Mouse (Mus musculus): ENCODE data around the gene Cald1. TPM values are rescaled to one million over a fixed set of nuclear protein-coding genes. Genes with fewer than 3 reads are reported as not detected.

The Cald1 gene
- polyA plus RNA-seq (2014; fragmentation: Nextera tagmentation; extraction: Ambion mirVana): 155 and 167 TPM in 2 replicates

DNA sequence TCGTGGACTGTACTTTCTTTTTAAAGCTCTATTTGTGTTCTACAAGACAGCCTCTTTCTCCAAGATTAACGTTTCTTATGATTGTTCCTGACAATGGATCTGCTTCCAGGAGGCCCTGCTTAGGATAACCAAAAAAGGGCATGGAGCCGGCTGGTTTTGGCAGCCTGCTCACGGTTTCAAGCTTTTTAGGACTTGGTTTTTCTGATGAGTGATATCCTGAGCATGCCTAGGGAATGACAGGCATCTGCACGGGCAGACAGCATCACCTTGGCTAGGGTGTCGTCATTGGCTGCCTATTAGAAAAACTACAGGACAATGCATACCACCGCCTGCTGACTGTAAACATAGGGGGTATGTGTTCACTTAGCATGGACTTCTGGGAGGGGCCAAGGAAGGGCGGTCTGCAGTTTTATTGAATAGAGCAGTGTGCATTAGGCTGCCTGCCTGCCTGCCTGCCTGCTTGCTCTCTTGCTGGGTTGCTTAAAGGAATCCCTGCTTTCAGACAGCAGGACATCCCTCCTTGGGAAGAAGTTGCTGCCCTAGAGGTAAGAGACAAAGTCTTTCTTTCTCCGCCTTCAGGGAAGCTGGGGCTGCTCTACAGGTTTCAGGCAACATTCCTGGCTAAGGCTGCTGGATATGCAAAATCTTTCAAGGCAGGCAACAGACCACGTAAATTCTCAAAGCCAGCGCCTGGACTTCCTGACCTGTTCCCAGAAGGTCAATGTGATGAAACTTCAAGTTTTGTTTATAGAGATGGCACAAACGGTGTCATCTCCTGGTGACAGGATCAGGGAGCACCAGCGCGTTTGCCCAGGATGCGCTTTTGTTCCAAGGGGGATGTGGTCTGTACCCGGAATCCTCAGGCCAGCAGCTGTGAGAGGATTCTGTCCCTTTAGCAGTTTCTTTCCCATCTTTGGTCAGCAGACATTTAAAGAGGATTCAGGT lies at the start of gene Cald1:
Cald1 (plus strand) TSS at position 380 of the 945 bp plus-strand sequence.
- Histone ChIP-seq H3K27ac (replicated peaks; ENCODE audit: low read depth, low read length) (0 out of 2 replicates have a peak within 1 kb of the TSS, but pooled peaks have one; percentile 23), H3K4me1 (ENCODE audit: control insufficient read depth, insufficient read depth, low read length) (peaks cover 9% of the 10 kb centered on the region; the same call in 1 of the 2 replicates), H3K9me3 (ENCODE audit: control insufficient read depth, low read length) (no peaks in the 10 kb centered on the region), H3K4me3 (ENCODE audit: low read depth, low read length) (peak within 1 kb of the TSS; percentile 26), H3K27me3 (ENCODE audit: control insufficient read depth, insufficient read depth, low read length) (no peaks in the 10 kb centered on the region), H3K9ac (ENCODE audit: low read length) (peak within 1 kb of the TSS; percentile 65), H3K36me3 (ENCODE audit: control insufficient read depth, insufficient read depth, low read length) (no peaks in the 10 kb centered on the region), H3K4me2 (ENCODE audit: low read depth, severe bottlenecking) (peak within 1 kb of the TSS; percentile 64)
- 20% methylated on average over 16 of the region's 16 CpGs for WGBS
- peak; percentile 87 for ATAC-seq (ENCODE audit: insufficient number of reproducible peaks, low FRiP score, low TSS enrichment, low read depth)
- peak; percentile 67 for DNase-seq (ENCODE audit: low spot score)

DNA sequence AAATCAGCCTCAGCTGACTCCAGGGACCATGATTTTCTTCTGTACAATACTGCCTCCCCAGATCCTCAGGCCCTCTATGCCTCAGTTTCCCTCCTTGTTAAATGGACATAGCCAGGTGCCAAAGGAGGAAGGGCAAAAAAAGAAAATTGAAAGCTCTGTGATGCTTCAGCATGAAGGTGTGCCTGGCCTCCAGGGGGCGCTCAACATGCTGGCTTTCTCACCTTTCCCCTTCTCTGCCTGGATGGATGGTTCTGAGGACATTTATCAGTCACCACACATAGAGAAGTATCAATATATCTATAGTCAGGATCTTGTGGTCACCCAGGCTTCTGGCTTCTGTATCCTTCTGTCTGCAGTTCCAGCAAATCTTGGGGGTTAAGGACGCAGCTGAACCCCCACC lies 49.3 kb upstream of the Cald1 start:
- Histone ChIP-seq H3K4me1 (ENCODE audit: control insufficient read depth, insufficient read depth, low read length) (0 out of 2 replicates have a peak, but pooled peaks cover 3% of the 10 kb centered on the region), H3K9ac (ENCODE audit: low read length) (no peak overlapping the region), H3K27ac (replicated peaks; ENCODE audit: low read depth, low read length) (no peak overlapping the region), H3K4me2 (ENCODE audit: low read depth, severe bottlenecking) (no peak overlapping the region), H3K4me3 (ENCODE audit: low read depth, low read length) (no peak overlapping the region), H3K9me3 (ENCODE audit: control insufficient read depth, low read length) (no peaks in the 10 kb centered on the region), H3K27me3 (ENCODE audit: control insufficient read depth, insufficient read depth, low read length) (no peaks in the 10 kb centered on the region), H3K36me3 (ENCODE audit: control insufficient read depth, insufficient read depth, low read length) (no peaks in the 10 kb centered on the region)
- ATAC-seq (ENCODE audit: insufficient number of reproducible peaks, low FRiP score, low TSS enrichment, low read depth) (no peak), DNase-seq (ENCODE audit: low spot score) (peak; percentile 74)
- 42% methylated on average over 2 of the region's 2 CpGs for WGBS

DNA sequence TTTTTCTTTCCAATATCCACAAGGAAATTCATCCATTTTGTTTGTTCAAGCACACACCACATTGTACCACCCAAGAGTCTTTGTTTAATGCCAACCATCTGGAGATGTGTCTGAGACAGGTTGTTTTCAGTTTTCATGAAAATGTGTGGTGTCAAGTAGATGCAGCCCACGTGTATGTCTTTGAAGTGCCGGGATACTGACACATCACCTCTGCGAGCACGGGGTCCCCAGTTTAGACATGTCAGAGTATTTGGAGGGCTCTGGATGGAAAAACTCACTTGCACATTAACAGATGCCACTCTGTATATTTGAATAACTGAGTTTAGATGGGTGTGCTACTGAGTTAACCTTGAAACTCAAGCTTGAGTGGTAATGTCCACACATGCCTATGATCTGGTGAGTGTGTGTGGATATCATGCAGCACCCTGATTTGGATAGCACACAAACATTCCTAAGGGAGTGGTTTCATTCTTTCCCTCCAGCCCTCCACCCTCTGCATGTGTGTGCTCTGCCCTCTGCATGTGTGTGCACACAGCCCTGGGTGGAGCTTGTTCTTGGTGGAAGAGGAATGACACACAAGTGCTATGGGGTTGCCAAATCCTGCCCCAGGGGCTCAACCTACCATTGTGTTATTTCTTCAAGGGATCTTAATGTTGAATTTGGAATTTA lies 45.7 kb upstream of the Cald1 start:
- H3K9me3 ChIP-seq (ENCODE audit: control insufficient read depth, low read length): no peaks in the 10 kb centered on the region
- DNase-seq (ENCODE audit: low spot score) (no peak), ATAC-seq (ENCODE audit: insufficient number of reproducible peaks, low FRiP score, low TSS enrichment, low read depth) (no peak)
- WGBS: 79% methylated on average over 4 of the region's 4 CpGs
- H3K4me3 ChIP-seq (ENCODE audit: low read depth, low read length): no peak overlapping the region
- no peaks in the 10 kb centered on the region for H3K4me1 ChIP-seq (ENCODE audit: control insufficient read depth, insufficient read depth, low read length)
- no peaks in the 10 kb centered on the region for H3K36me3 ChIP-seq (ENCODE audit: control insufficient read depth, insufficient read depth, low read length)
- H3K27ac ChIP-seq (replicated peaks; ENCODE audit: low read depth, low read length): no peak overlapping the region
- H3K27me3 ChIP-seq (ENCODE audit: control insufficient read depth, insufficient read depth, low read length): no peaks in the 10 kb centered on the region
- H3K9ac ChIP-seq (ENCODE audit: low read length): no peak overlapping the region
- H3K4me2 ChIP-seq (ENCODE audit: low read depth, severe bottlenecking): no peak overlapping the region

DNA sequence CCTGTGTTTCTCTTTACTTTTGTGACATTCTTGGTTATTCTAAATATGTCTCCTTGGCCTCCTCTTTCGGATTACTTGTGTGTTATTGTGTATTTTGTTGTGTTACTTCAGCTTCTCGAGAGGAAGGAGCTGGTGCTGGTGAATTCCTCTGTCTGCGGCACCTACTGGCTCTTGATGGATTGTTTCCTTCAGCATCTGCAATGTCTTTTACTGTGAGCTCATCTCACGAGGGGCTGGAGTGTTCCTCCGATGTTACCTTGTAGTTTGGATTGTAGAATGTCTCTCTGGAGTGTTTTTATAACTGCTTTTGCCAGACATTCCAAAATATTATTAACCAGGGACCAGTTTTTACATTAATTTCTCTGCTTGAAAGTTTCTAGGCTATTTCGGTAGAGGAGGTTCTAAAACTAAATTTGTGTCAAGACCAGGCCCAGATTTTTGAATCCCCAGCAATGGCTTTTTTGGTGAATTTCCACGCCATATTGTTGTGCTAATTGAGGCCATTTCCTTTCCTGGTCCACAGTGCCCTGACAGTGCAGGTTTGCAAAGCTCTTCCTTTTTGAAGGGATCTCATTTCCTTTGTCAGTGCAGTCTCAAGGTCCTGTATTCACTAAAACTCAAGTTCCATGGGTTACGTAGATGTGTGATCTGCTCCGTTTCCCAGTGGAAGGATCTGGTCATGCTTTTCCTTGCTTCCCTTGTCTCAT lies 43.9 kb upstream of the Cald1 start:
- H3K4me1 ChIP-seq (ENCODE audit: control insufficient read depth, insufficient read depth, low read length): peaks cover 7% of the 10 kb centered on the region; the same call in 1 of the 2 replicates
- H3K9ac ChIP-seq (ENCODE audit: low read length): no peak overlapping the region
- no peak for DNase-seq (ENCODE audit: low spot score)
- H3K9me3 ChIP-seq (ENCODE audit: control insufficient read depth, low read length): no peaks in the 10 kb centered on the region
- H3K4me3 ChIP-seq (ENCODE audit: low read depth, low read length): no peak overlapping the region
- H3K27me3 ChIP-seq (ENCODE audit: control insufficient read depth, insufficient read depth, low read length): no peaks in the 10 kb centered on the region
- no peak overlapping the region for H3K4me2 ChIP-seq (ENCODE audit: low read depth, severe bottlenecking)
- ATAC-seq (ENCODE audit: insufficient number of reproducible peaks, low FRiP score, low TSS enrichment, low read depth): no peak
- no peak overlapping the region for H3K27ac ChIP-seq (replicated peaks; ENCODE audit: low read depth, low read length)
- H3K36me3 ChIP-seq (ENCODE audit: control insufficient read depth, insufficient read depth, low read length): no peaks in the 10 kb centered on the region
- 72% methylated on average over 9 of the region's 9 CpGs for WGBS

DNA sequence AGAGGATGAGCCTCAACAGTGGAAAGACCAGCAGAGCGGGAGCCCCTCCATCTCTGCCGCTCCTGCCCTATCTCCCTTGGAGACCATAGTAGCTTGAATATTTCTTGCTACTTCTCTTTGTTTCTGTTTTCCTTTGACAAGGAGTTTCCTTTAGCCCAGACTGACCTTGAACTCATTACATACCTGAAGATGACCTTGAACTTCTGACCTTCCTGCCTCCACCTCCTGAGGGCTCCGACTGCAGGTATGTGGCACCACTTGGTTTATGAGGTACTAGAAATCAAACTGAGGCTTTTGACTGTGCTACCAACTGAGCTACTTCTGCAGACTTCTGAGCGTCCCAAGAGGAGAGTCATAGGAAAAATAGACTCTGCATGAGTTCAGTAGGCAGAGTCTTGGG lies 38.8 kb upstream of the Cald1 start:
- WGBS: 61% methylated on average over 4 of the region's 4 CpGs

DNA sequence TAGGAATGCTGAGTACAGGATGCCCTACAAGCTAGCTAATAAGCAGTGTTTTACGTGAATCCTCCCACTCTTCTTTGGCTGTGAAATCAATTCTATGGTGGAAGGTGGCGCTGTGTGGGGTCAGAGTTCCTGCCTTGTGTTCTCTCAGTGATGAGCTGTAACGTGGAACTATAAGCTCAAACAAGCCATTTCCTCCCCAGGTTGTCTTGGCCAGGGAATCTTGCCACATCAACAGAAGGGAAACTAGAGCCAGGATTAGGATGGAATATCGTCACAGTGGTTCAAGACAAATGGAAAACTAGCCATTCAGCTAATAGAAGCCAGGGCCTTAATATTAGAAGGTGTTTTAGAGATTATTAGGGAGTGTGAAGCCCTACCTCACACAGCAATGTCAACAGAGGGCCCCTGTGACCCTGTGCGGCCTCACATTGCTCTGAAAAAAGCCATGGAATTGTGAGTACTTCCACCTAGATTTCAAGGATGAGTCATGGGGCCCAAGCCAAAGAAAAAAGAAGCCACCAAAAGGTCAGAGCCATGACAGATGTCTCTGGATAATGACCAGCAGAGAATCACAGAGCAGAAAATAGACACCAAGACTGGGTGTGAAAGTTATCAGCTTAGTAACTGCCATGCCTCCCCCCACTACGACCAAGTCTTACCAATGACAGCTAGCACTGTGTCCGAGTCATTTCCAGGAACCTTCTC lies 33.0 kb upstream of the Cald1 start:
- H3K27me3 ChIP-seq (ENCODE audit: control insufficient read depth, insufficient read depth, low read length): no peaks in the 10 kb centered on the region

More for the DNA sequence above, 38.8 kb upstream of the Cald1 start:
- Histone ChIP-seq H3K27me3 (ENCODE audit: control insufficient read depth, insufficient read depth, low read length) (no peaks in the 10 kb centered on the region), H3K27ac (replicated peaks; ENCODE audit: low read depth, low read length) (no peak overlapping the region), H3K4me2 (ENCODE audit: low read depth, severe bottlenecking) (no peak overlapping the region), H3K4me1 (ENCODE audit: control insufficient read depth, insufficient read depth, low read length) (peaks cover 9% of the 10 kb centered on the region; the same call in 1 of the 2 replicates), H3K9ac (ENCODE audit: low read length) (no peak overlapping the region), H3K36me3 (ENCODE audit: control insufficient read depth, insufficient read depth, low read length) (no peaks in the 10 kb centered on the region), H3K4me3 (ENCODE audit: low read depth, low read length) (no peak overlapping the region), H3K9me3 (ENCODE audit: control insufficient read depth, low read length) (no peaks in the 10 kb centered on the region)
- DNase-seq (ENCODE audit: low spot score) (no peak), ATAC-seq (ENCODE audit: insufficient number of reproducible peaks, low FRiP score, low TSS enrichment, low read depth) (no peak)

DNA sequence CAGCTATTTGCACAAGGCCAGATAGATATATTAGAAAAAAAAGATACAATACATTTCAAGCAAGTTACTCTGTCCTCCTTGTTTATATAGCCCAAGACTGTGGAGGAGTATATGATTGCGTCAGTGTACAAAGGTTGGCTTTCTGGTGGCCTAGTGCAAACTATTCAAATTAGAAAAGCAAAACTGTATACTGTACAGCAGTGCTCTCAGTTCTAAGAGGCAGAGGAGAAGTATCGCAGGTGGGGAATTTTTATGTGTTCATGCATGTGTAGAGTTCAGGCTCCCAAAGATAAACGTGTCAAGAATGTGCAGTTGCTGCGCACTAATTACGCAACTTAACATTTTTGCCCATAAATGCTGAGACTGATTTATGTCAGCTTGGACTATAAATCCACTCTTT lies 31.0 kb upstream of the Cald1 start:
- Histone ChIP-seq H3K4me3 (ENCODE audit: low read depth, low read length) (no peak overlapping the region), H3K4me1 (ENCODE audit: control insufficient read depth, insufficient read depth, low read length) (no peaks in the 10 kb centered on the region), H3K9ac (ENCODE audit: low read length) (no peak overlapping the region), H3K36me3 (ENCODE audit: control insufficient read depth, insufficient read depth, low read length) (no peaks in the 10 kb centered on the region), H3K4me2 (ENCODE audit: low read depth, severe bottlenecking) (no peak overlapping the region), H3K27ac (replicated peaks; ENCODE audit: low read depth, low read length) (no peak overlapping the region), H3K27me3 (ENCODE audit: control insufficient read depth, insufficient read depth, low read length) (no peaks in the 10 kb centered on the region), H3K9me3 (ENCODE audit: control insufficient read depth, low read length) (no peaks in the 10 kb centered on the region)
- DNase-seq (ENCODE audit: low spot score) (no peak), ATAC-seq (ENCODE audit: insufficient number of reproducible peaks, low FRiP score, low TSS enrichment, low read depth) (no peak)
- 79% methylated on average over 5 of the region's 5 CpGs for WGBS

More for the DNA sequence above, 33.0 kb upstream of the Cald1 start:
- no peak overlapping the region for H3K9ac ChIP-seq (ENCODE audit: low read length)
- H3K36me3 ChIP-seq (ENCODE audit: control insufficient read depth, insufficient read depth, low read length): no peaks in the 10 kb centered on the region
- no peak overlapping the region for H3K27ac ChIP-seq (replicated peaks; ENCODE audit: low read depth, low read length)
- no peaks in the 10 kb centered on the region for H3K9me3 ChIP-seq (ENCODE audit: control insufficient read depth, low read length)
- DNase-seq (ENCODE audit: low spot score): no peak
- no peak overlapping the region for H3K4me2 ChIP-seq (ENCODE audit: low read depth, severe bottlenecking)
- no peak for ATAC-seq (ENCODE audit: insufficient number of reproducible peaks, low FRiP score, low TSS enrichment, low read depth)
- 66% methylated on average over 7 of the region's 7 CpGs for WGBS
- no peak overlapping the region for H3K4me3 ChIP-seq (ENCODE audit: low read depth, low read length)
- H3K4me1 ChIP-seq (ENCODE audit: control insufficient read depth, insufficient read depth, low read length): no peaks in the 10 kb centered on the region
